26 mouse cellular contexts compared by ENCODE assay signal in genomic region chr1:59202367-59202766, GRCm38 (mm10). TPM values are rescaled to one million over a fixed set of nuclear protein-coding genes. Genes with fewer than 3 reads are reported as not detected.
A peak's percentile ranks its signal among the peaks of the same experiment; 100 is the strongest.
DNase-seq lines count a peak whose midpoint lies in the region; ATAC-seq lines count a peak whose summit lies in the region.
"Had no signal": no experiment of that assay in that cellular context is flagged by ENCODE, and none has a peak within 500 bp of the region (broad histone marks: within the 10 kb centered on the region; RNA-seq: fewer than 3 reads in every experiment).

No protein-coding gene starts in this region.

- H3K9me3 ChIP-seq in megakaryocyte, embryonic 14.5 days: no peaks in the 10 kb centered on the region
- H3K9me3 ChIP-seq in liver, embryonic 15.5 days (replicated peaks): no peaks in the 10 kb centered on the region
- H3K9me3 ChIP-seq in kidney, embryonic 14.5 days (ENCODE audit: control insufficient read depth, low read length): no peaks in the 10 kb centered on the region
- H3K9me3 ChIP-seq: embryonic facial prominence, embryonic 15.5 days; forebrain, embryonic 15.5 days; hindbrain, embryonic 15.5 days; limb, embryonic 10.5 days; midbrain, embryonic 12.5 days; neural tube, embryonic 15.5 days had no signal

- H3K27ac ChIP-seq in liver, embryonic 15.5 days (replicated peaks): peak overlapping the region; percentile 48
- H3K27ac ChIP-seq in kidney, embryonic 14.5 days (ENCODE audit: low read depth, low read length): no peak overlapping the region
- H3K27ac ChIP-seq: embryonic facial prominence, embryonic 15.5 days; forebrain, embryonic 15.5 days; hindbrain, embryonic 15.5 days; layer of hippocampus, adult 2 months; limb, embryonic 10.5 days; liver, embryonic 14.5 days; midbrain, embryonic 12.5 days; neural tube, embryonic 15.5 days had no signal

- no peak for ATAC-seq in megakaryocyte, adult 5-6 weeks (ENCODE audit: poor library complexity, severe bottlenecking)
- peak; percentile 80 for ATAC-seq in liver, embryonic 15.5 days (ENCODE audit: insufficient read depth)
- no peak for ATAC-seq in kidney, embryonic 14.5 days (ENCODE audit: low FRiP score, low TSS enrichment)
- ATAC-seq: forebrain, embryonic 15.5 days had no signal

- H3K27me3 ChIP-seq in megakaryocyte, embryonic 14.5 days (replicated peaks): no peaks in the 10 kb centered on the region
- no peaks in the 10 kb centered on the region for H3K27me3 ChIP-seq in liver, embryonic 15.5 days
- no peaks in the 10 kb centered on the region for H3K27me3 ChIP-seq in kidney, embryonic 14.5 days (ENCODE audit: control insufficient read depth, insufficient read depth, low read length)
- H3K27me3 ChIP-seq: embryonic facial prominence, embryonic 15.5 days; forebrain, embryonic 15.5 days; hindbrain, embryonic 15.5 days; midbrain, embryonic 12.5 days; neural tube, embryonic 15.5 days had no signal

- H3K4me1 ChIP-seq in megakaryocyte, embryonic 14.5 days: no peaks in the 10 kb centered on the region; the same call in 1 of the 2 replicates
- no peaks in the 10 kb centered on the region; the same call in 1 of the 2 replicates for H3K4me1 ChIP-seq in liver, embryonic 15.5 days (replicated peaks)
- H3K4me1 ChIP-seq in kidney, embryonic 14.5 days (ENCODE audit: control insufficient read depth, insufficient read depth, low read length): no peaks in the 10 kb centered on the region
- H3K4me1 ChIP-seq: embryonic facial prominence, embryonic 15.5 days; forebrain, embryonic 15.5 days; hindbrain, embryonic 15.5 days; limb, embryonic 10.5 days; midbrain, embryonic 12.5 days; neural tube, embryonic 15.5 days had no signal

- H3K9ac ChIP-seq in liver, embryonic 15.5 days: no peak overlapping the region
- no peak overlapping the region for H3K9ac ChIP-seq in kidney, embryonic 14.5 days (ENCODE audit: low read depth, low read length)
- H3K9ac ChIP-seq: embryonic facial prominence, embryonic 15.5 days; forebrain, embryonic 15.5 days; hindbrain, embryonic 15.5 days; liver, embryonic 14.5 days; midbrain, embryonic 12.5 days; neural tube, embryonic 15.5 days had no signal

- peak overlapping the region; percentile 42 for H3K4me3 ChIP-seq in megakaryocyte, embryonic 14.5 days (replicated peaks)
- H3K4me3 ChIP-seq in liver, embryonic 15.5 days (replicated peaks): no peak overlapping the region
- H3K4me3 ChIP-seq in kidney, embryonic 14.5 days (ENCODE audit: low read length): no peak overlapping the region
- H3K4me3 ChIP-seq: embryonic facial prominence, embryonic 15.5 days; forebrain, embryonic 15.5 days; hindbrain, embryonic 15.5 days; layer of hippocampus, adult 2 months; limb, embryonic 10.5 days; midbrain, embryonic 12.5 days; neural tube, embryonic 15.5 days had no signal

- H3K36me3 ChIP-seq in megakaryocyte, embryonic 14.5 days (replicated peaks; ENCODE audit: low read length): peaks cover 44% of the 10 kb centered on the region
- peaks cover 18% of the 10 kb centered on the region for H3K36me3 ChIP-seq in liver, embryonic 15.5 days (replicated peaks)
- H3K36me3 ChIP-seq in kidney, embryonic 14.5 days (ENCODE audit: control insufficient read depth, insufficient read depth, low read length): peaks cover 13% of the 10 kb centered on the region

- 74% methylated on average over 10 of the region's 10 CpGs for WGBS in liver, embryonic 15.5 days (ENCODE audit: insufficient replicate concordance)
- 90% methylated on average over 10 of the region's 10 CpGs for WGBS in kidney, embryonic 14.5 days

- peak; percentile 52 for DNase-seq in cerebellum, adult 9-11 months
- DNase-seq in cerebellum, postnatal 10 days: no peak
- DNase-seq in yolk sac, embryonic 10.5 days (ENCODE audit: low spot score): peak; percentile 23
- DNase-seq: kidney, adult 9 months; kidney, postnatal 25 days; lung, postnatal 10 days; right cerebral cortex, postnatal 25 days; spleen, adult 18-20 months; thymus, postnatal 25 days had no signal

- no peak overlapping the region for H3K4me2 ChIP-seq in liver, embryonic 15.5 days
- H3K4me2 ChIP-seq in kidney, embryonic 14.5 days (replicated peaks; ENCODE audit: low read depth, low read length): no peak overlapping the region
- H3K4me2 ChIP-seq: embryonic facial prominence, embryonic 15.5 days; forebrain, embryonic 15.5 days; heart, embryonic 11.5 days; hindbrain, embryonic 15.5 days; midbrain, embryonic 12.5 days; neural tube, embryonic 15.5 days had no signal

RNA-seq across cellular contexts. Expression of gene Als2, which starts 34.7 kb away (rescaled TPM):
- 0.69 TPM in 1 of 2 replicates, not detected in the other for polyA plus RNA-seq in megakaryocyte, embryonic 14.5 days (2012; ENCODE audit: insufficient read depth, low replicate concordance)
- total RNA-seq in megakaryocyte, adult 5-6 weeks (2015): 2.1 and 3.1 TPM in 2 replicates
- total RNA-seq in megakaryocyte, adult 5-6 weeks (2017): 4.8 and 5.1 TPM in 2 replicates
- 5.7 and 6.6 TPM in 2 replicates for polyA plus RNA-seq in liver, embryonic 15.5 days (2015; fragmentation: Nextera tagmentation; extraction: Ambion mirVana)
- polyA plus RNA-seq in kidney, embryonic 14.5 days (2014; fragmentation: Nextera tagmentation; extraction: Ambion mirVana): 6.1 and 13.7 TPM in 2 replicates

RNA-seq across cellular contexts. Expression of gene Mpp4, which starts 39.2 kb away (rescaled TPM):
- 0.12 TPM in 1 of 2 replicates, not detected in the other for polyA plus RNA-seq in megakaryocyte, embryonic 14.5 days (2012; ENCODE audit: insufficient read depth, low replicate concordance)
- 0.11 TPM in 1 of 2 replicates, not detected in the other for total RNA-seq in megakaryocyte, adult 5-6 weeks (2015)
- not detected in 2 replicates for total RNA-seq in megakaryocyte, adult 5-6 weeks (2017)
- 0.17 and 0.28 TPM in 2 replicates for polyA plus RNA-seq in liver, embryonic 15.5 days (2015; fragmentation: Nextera tagmentation; extraction: Ambion mirVana)
- 0.59 and 0.62 TPM in 2 replicates for polyA plus RNA-seq in kidney, embryonic 14.5 days (2014; fragmentation: Nextera tagmentation; extraction: Ambion mirVana)
- polyA plus RNA-seq: heart, postnatal 0 days had no signal

RNA-seq across cellular contexts. Expression of gene Cdk15, which starts 54.3 kb away (rescaled TPM):
- polyA plus RNA-seq in megakaryocyte, embryonic 14.5 days (2012; ENCODE audit: insufficient read depth, low replicate concordance): not detected in 2 replicates
- not detected in 2 replicates for total RNA-seq in megakaryocyte, adult 5-6 weeks (2015)
- total RNA-seq in megakaryocyte, adult 5-6 weeks (2017): not detected in 2 replicates
- not detected in 2 replicates for polyA plus RNA-seq in liver, embryonic 15.5 days (2015; fragmentation: Nextera tagmentation; extraction: Ambion mirVana)
- polyA plus RNA-seq in kidney, embryonic 14.5 days (2014; fragmentation: Nextera tagmentation; extraction: Ambion mirVana): 0.53 and 0.93 TPM in 2 replicates
- total RNA-seq: adrenal gland, postnatal 10 days; hematopoietic stem cell, adult 5-6 weeks; layer of hippocampus, adult 2 months; MEL had no signal
- polyA plus RNA-seq: heart, postnatal 0 days; liver, embryonic 14.5 days had no signal

Comparison
In these comparisons a context has a peak if more than half of its experiments do, and no peak if none do; other contexts are left out.
1. DNase-seq: peak in cerebellum, adult 9-11 months (single experiment) and yolk sac, embryonic 10.5 days (single experiment); none in cerebellum, postnatal 10 days (0 of 2).